Mouse (Mus musculus) cerebellum, adult 18-20 months (tissue): ENCODE measurements at regions not wholly inside any gene's neighbourhood (a gene's known extent, or its start where the extent isn't known, plus 50 kb on each side); places are given as distances from the start of the nearest gene placed in this dataset.

Experiments used
- DNase-seq, 2 experiments: peaks; one replicate each; pipeline ENCODE4 v3.0.0; 2021

- no peak for DNase-seq
Measured at GRCm38 (mm10) chr13:30085446-30085845, 50.8 kb upstream of the Mboat1 start.

GRCm38 (mm10) chr13:30085005-30085404, 51.3 kb upstream of the Mboat1 start:
- DNase-seq: peak; percentile 88 to 89

- no peak for DNase-seq
Measured at GRCm38 (mm10) chr13:30084386-30084785, 51.9 kb upstream of the Mboat1 start.

GRCm38 (mm10) chr13:30083949-30084348, 52.3 kb upstream of the Mboat1 start:
- no peak for DNase-seq

GRCm38 (mm10) chr13:30082761-30083160, 53.5 kb upstream of the Mboat1 start:
- DNase-seq: no peak

GRCm38 (mm10) chr13:30080705-30081474, 55.4 kb upstream of the Mboat1 start:
- DNase-seq: no peak

- DNase-seq: no peak
Measured at GRCm38 (mm10) chr13:30074517-30075064, 61.7 kb upstream of the Mboat1 start.

- no peak for DNase-seq
Measured at GRCm38 (mm10) chr13:30074069-30074468, 62.2 kb upstream of the Mboat1 start.

GRCm38 (mm10) chr13:30069397-30069796, 66.9 kb upstream of the Mboat1 start:
- no peak for DNase-seq

- DNase-seq: peak in 1 of 2 experiments; percentile 33
Measured at GRCm38 (mm10) chr13:30067581-30068375, 68.5 kb upstream of the Mboat1 start.

- no peak for DNase-seq
Measured at GRCm38 (mm10) chr13:30065520-30065919, 70.8 kb upstream of the Mboat1 start.

GRCm38 (mm10) chr13:30063741-30064140, 72.5 kb upstream of the Mboat1 start:
- DNase-seq: no peak

- no peak for DNase-seq
Measured at GRCm38 (mm10) chr13:30062285-30062684, 74.0 kb upstream of the Mboat1 start.

- no peak for DNase-seq
Measured at GRCm38 (mm10) chr13:30055141-30055645, 69.3 kb upstream of the E2f3 start.

GRCm38 (mm10) chr13:30051891-30052550, 66.2 kb upstream of the E2f3 start:
- peak; percentile 61 to 66 for DNase-seq

GRCm38 (mm10) chr13:30050745-30051508, 65.1 kb upstream of the E2f3 start:
- no peak for DNase-seq

- no peak for DNase-seq
Measured at GRCm38 (mm10) chr13:30048260-30048859, 62.5 kb upstream of the E2f3 start.

- no peak for DNase-seq
Measured at GRCm38 (mm10) chr13:30046504-30047169, 60.8 kb upstream of the E2f3 start.

GRCm38 (mm10) chr13:30046061-30046460, 60.2 kb upstream of the E2f3 start:
- no peak for DNase-seq

GRCm38 (mm10) chr13:30045225-30045624, 59.4 kb upstream of the E2f3 start:
- peak; percentile 39 to 42 for DNase-seq

- DNase-seq: no peak
Measured at GRCm38 (mm10) chr13:30044790-30045189, 58.9 kb upstream of the E2f3 start.
